Mouse (Mus musculus): ENCODE measurements at regions not wholly inside any gene's neighbourhood (a gene's known extent, or its start where the extent isn't known, plus 50 kb on each side); places are given as distances from the start of the nearest gene placed in this dataset.

DNA sequence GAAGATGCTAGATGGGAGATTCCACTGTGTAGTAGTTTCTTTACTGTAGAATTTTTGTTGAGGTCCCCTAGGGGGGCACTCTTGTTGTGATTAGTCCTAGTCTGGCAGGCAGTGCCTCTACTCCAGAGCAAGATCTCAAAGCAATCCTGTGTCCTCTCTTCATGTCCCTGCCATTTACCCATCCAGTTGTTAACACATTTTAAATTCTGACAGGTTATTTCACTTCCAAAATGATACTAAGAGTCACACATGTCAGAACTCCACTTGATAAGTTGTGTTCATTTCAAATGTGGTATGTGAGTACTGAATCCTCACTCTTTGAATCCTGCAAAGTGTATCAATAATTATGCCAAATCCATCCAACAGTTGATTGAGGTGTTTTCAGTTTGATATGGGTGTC is 530.6 kb downstream of the Prkd1 start:
- DNase-seq (ENCODE audit: low spot score), result no peak

DNA sequence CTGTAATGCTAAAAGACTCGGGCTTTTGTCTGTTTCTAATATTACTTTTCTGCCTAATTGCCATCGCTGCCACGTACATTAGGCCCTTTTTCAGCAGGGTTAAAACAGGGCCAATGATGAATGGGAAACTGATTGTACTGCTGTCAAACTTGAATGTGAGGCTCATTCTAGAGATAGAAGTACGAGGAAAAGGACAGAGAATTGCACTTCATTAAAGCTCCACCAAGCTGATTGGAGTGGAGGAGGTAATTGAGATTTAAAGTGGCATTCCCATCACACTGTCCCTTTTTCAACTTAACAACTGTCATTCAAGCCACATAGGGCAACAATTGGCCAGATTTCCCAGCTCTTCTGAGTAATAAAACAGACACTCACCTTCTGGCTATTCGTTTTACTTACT is 526.8 kb downstream of the Prkd1 start:
- Histone ChIP-seq H3K4me1 (ENCODE audit: control insufficient read depth, insufficient read depth, low read length) (no peaks in the 10 kb centered on the region), H3K9me3 (ENCODE audit: control insufficient read depth, low read length) (no peaks in the 10 kb centered on the region), H3K27me3 (ENCODE audit: control insufficient read depth, insufficient read depth, low read length) (no peaks in the 10 kb centered on the region), H3K36me3 (ENCODE audit: control insufficient read depth, insufficient read depth, low read length) (no peaks in the 10 kb centered on the region), H3K27ac (replicated peaks; ENCODE audit: low read depth, low read length) (no peak overlapping the region), H3K4me3 (ENCODE audit: low read depth, low read length) (no peak overlapping the region), H3K4me2 (ENCODE audit: low read depth, severe bottlenecking) (no peak overlapping the region), H3K9ac (ENCODE audit: low read length) (no peak overlapping the region)
- DNase-seq (ENCODE audit: low spot score) (no peak), ATAC-seq (ENCODE audit: insufficient number of reproducible peaks, low FRiP score, low TSS enrichment, low read depth) (no peak)
- WGBS, result 32% methylated on average over 5 of the region's 5 CpGs

More for the DNA sequence above, 530.6 kb downstream of the Prkd1 start:
- Histone ChIP-seq H3K27me3 (ENCODE audit: control insufficient read depth, insufficient read depth, low read length) (no peaks in the 10 kb centered on the region), H3K9me3 (ENCODE audit: control insufficient read depth, low read length) (no peaks in the 10 kb centered on the region), H3K4me1 (ENCODE audit: control insufficient read depth, insufficient read depth, low read length) (no peaks in the 10 kb centered on the region), H3K27ac (replicated peaks; ENCODE audit: low read depth, low read length) (no peak overlapping the region), H3K36me3 (ENCODE audit: control insufficient read depth, insufficient read depth, low read length) (no peaks in the 10 kb centered on the region), H3K4me3 (ENCODE audit: low read depth, low read length) (no peak overlapping the region), H3K4me2 (ENCODE audit: low read depth, severe bottlenecking) (no peak overlapping the region), H3K9ac (ENCODE audit: low read length) (no peak overlapping the region)
- no peak for ATAC-seq (ENCODE audit: insufficient number of reproducible peaks, low FRiP score, low TSS enrichment, low read depth)

DNA sequence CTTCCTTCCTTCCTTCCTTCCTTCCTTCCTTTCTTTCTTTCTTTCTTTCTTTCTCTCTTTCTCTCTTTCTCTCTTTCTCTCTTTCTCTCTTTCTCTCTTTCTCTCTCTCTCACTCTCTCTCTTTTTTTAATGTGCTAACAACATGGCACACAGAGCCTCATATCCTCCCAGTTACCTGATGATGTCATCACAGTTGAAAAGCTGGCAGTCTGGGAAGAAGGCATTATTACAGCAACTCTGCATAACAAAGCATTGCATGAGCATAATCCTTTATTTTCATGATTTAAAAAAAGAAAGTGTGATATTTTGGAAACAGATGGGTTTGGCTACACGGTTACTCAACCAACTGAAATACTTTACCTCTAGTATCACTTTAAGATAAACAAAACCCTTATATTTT is 525.9 kb downstream of the Prkd1 start:
- H3K4me3 ChIP-seq (ENCODE audit: low read depth, low read length), result no peak overlapping the region
- WGBS, result 88% methylated on average over 1 of the region's 1 CpGs

DNA sequence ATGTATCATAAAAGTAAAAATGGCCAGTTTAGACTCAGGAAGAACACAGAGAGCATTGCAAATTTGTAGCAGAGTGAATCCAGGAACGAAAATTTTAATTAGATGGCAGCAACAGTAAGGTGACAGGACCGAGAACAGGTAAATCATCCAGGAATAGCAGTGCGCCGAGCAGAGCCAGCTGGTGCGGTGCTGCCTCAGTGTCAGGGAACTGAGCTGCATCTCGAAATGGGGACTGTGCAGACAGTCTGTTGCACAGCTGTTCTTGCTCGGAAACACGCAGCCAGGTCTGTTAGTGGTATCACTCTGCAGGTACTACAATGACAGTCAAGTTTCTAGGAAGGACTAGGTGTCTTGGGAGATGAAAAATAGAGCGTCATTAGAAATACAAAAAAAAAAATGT is 490.8 kb downstream of the Prkd1 start:
- DNase-seq (ENCODE audit: low spot score), result no peak
- Histone ChIP-seq H3K4me2 (ENCODE audit: low read depth, severe bottlenecking) (no peak overlapping the region), H3K4me3 (ENCODE audit: low read depth, low read length) (no peak overlapping the region), H3K27ac (replicated peaks; ENCODE audit: low read depth, low read length) (no peak overlapping the region), H3K4me1 (ENCODE audit: control insufficient read depth, insufficient read depth, low read length) (no peaks in the 10 kb centered on the region), H3K9me3 (ENCODE audit: control insufficient read depth, low read length) (no peaks in the 10 kb centered on the region), H3K36me3 (ENCODE audit: control insufficient read depth, insufficient read depth, low read length) (no peaks in the 10 kb centered on the region), H3K9ac (ENCODE audit: low read length) (no peak overlapping the region), H3K27me3 (ENCODE audit: control insufficient read depth, insufficient read depth, low read length) (no peaks in the 10 kb centered on the region)
- ATAC-seq (ENCODE audit: insufficient number of reproducible peaks, low FRiP score, low TSS enrichment, low read depth), result no peak
- WGBS, result 57% methylated on average over 9 of the region's 9 CpGs

More for the DNA sequence above, 525.9 kb downstream of the Prkd1 start:
- H3K9me3 ChIP-seq (ENCODE audit: control insufficient read depth, low read length), result no peaks in the 10 kb centered on the region
- H3K27me3 ChIP-seq (ENCODE audit: control insufficient read depth, insufficient read depth, low read length), result no peaks in the 10 kb centered on the region
- no peak overlapping the region for H3K9ac ChIP-seq (ENCODE audit: low read length)
- DNase-seq (ENCODE audit: low spot score) (no peak), ATAC-seq (ENCODE audit: insufficient number of reproducible peaks, low FRiP score, low TSS enrichment, low read depth) (no peak)
- no peak overlapping the region for H3K4me2 ChIP-seq (ENCODE audit: low read depth, severe bottlenecking)
- H3K36me3 ChIP-seq (ENCODE audit: control insufficient read depth, insufficient read depth, low read length), result no peaks in the 10 kb centered on the region
- H3K27ac ChIP-seq (replicated peaks; ENCODE audit: low read depth, low read length), result no peak overlapping the region
- no peaks in the 10 kb centered on the region for H3K4me1 ChIP-seq (ENCODE audit: control insufficient read depth, insufficient read depth, low read length)

DNA sequence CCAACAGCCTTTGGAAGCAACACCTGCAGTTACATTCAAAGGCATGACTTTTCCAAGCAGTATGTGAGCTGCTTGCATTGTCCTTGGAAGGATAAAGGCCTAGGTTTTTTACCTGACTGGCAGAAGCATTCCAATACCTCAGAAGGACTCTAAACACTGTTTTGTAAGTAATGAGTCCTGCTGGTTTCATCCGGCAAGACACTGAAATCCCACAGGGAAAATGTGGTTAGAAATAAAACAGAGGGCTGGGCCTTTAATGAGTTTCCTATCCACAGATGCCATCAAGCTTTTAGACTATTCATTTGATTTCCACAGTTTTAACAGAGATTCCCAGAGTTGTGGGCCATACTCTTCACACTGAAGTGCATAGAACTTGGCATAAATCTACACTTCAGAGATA is 461.6 kb downstream of the Prkd1 start:
- Histone ChIP-seq H3K4me1 (ENCODE audit: control insufficient read depth, insufficient read depth, low read length) (no peaks in the 10 kb centered on the region), H3K9me3 (ENCODE audit: control insufficient read depth, low read length) (no peaks in the 10 kb centered on the region), H3K27ac (replicated peaks; ENCODE audit: low read depth, low read length) (no peak overlapping the region), H3K36me3 (ENCODE audit: control insufficient read depth, insufficient read depth, low read length) (no peaks in the 10 kb centered on the region), H3K9ac (ENCODE audit: low read length) (no peak overlapping the region), H3K4me2 (ENCODE audit: low read depth, severe bottlenecking) (no peak overlapping the region), H3K4me3 (ENCODE audit: low read depth, low read length) (no peak overlapping the region), H3K27me3 (ENCODE audit: control insufficient read depth, insufficient read depth, low read length) (no peaks in the 10 kb centered on the region)
- DNase-seq (ENCODE audit: low spot score) (no peak), ATAC-seq (ENCODE audit: insufficient number of reproducible peaks, low FRiP score, low TSS enrichment, low read depth) (no peak)
- 52% methylated on average over 1 of the region's 1 CpGs for WGBS

DNA sequence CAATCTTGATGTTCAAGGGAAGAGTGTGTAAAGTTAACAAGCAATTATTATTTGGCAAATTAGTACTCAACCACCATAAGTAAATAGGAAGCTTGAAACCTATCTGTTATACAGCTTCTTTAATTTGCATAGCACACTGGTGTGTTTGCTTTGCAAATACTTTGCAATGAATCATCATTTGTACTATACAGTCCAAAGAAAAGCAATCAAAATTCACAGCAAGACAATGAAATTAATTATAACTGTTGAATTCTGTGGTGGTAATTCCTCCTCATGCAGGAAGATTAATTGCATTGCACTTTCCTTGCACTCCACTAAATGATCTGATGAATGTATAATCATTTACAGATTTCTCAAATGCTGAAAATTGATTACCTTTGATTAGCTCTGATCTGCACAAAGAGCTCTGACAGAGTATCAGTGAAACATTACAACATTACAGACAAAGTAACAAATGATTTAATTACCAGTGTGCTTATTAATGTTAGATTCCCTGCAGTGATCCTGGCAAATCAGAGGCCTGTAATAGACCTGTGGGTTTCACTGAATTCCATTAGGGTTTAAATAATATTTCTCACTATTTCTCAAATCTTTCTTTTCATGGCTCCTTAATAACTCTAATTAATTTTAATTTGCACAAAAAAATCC is 457.9 kb downstream of the Prkd1 start:
- H3K36me3 ChIP-seq (ENCODE audit: control insufficient read depth, insufficient read depth, low read length), result no peaks in the 10 kb centered on the region
- no peaks in the 10 kb centered on the region for H3K9me3 ChIP-seq (ENCODE audit: control insufficient read depth, low read length)
- H3K9ac ChIP-seq (ENCODE audit: low read length), result no peak overlapping the region
- no peak overlapping the region for H3K27ac ChIP-seq (replicated peaks; ENCODE audit: low read depth, low read length)
- DNase-seq (ENCODE audit: low spot score) (no peak), ATAC-seq (ENCODE audit: insufficient number of reproducible peaks, low FRiP score, low TSS enrichment, low read depth) (no peak)
- no peaks in the 10 kb centered on the region for H3K27me3 ChIP-seq (ENCODE audit: control insufficient read depth, insufficient read depth, low read length)
- H3K4me1 ChIP-seq (ENCODE audit: control insufficient read depth, insufficient read depth, low read length), result no peaks in the 10 kb centered on the region
- H3K4me2 ChIP-seq (ENCODE audit: low read depth, severe bottlenecking), result no peak overlapping the region
- no peak overlapping the region for H3K4me3 ChIP-seq (ENCODE audit: low read depth, low read length)

DNA sequence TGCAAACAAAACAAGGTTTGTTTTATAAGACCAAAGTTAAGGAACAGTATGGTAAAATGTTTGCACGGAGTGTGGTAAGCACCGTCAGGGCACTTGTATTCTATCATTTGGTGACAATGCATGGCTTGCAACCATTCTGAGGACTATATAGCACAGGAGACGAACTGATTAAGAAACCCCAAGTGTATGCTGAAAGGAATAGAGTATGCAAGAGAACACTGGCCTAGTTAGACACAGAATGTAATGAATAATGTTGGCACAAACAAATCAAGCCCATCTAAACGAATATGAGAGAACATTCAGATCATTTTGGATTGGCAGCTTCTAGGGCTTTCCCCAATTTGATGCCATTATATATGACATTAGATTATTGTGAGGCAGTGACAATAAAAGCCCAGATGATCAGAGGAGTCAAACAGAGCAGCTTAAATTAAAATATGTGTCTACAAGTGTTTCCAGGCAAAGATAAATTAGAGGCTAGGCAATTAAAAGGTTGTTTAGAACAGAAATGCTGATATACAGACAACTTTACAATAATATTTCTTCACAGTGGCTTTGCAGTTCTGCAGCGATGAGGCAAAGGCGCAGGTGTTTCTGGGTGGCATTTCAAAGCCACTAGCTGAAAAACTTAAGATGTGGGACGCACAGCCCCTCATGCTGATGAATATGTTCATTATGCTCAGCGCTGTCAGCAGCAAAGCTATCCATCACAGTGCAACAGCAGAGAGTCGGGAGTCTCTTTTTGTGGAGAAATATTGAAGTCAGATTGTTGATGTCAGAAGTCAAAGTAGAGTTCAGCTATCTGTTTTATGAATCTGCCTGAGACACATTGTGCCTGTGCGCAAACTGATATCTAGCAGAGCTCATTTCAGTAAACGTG is 456.9 kb downstream of the Prkd1 start:
- no peak for ATAC-seq (ENCODE audit: insufficient number of reproducible peaks, low FRiP score, low TSS enrichment, low read depth)
- no peaks in the 10 kb centered on the region for H3K36me3 ChIP-seq (ENCODE audit: control insufficient read depth, insufficient read depth, low read length)
- H3K9me3 ChIP-seq (ENCODE audit: control insufficient read depth, low read length), result no peaks in the 10 kb centered on the region
- H3K27ac ChIP-seq (replicated peaks; ENCODE audit: low read depth, low read length), result no peak overlapping the region
- H3K27me3 ChIP-seq (ENCODE audit: control insufficient read depth, insufficient read depth, low read length), result no peaks in the 10 kb centered on the region
- H3K4me1 ChIP-seq (ENCODE audit: control insufficient read depth, insufficient read depth, low read length), result no peaks in the 10 kb centered on the region
- H3K4me2 ChIP-seq (ENCODE audit: low read depth, severe bottlenecking), result no peak overlapping the region
- H3K4me3 ChIP-seq (ENCODE audit: low read depth, low read length), result no peak overlapping the region
- no peak overlapping the region for H3K9ac ChIP-seq (ENCODE audit: low read length)
- WGBS, result 64% methylated on average over 11 of the region's 11 CpGs
- DNase-seq (ENCODE audit: low spot score), result no peak

DNA sequence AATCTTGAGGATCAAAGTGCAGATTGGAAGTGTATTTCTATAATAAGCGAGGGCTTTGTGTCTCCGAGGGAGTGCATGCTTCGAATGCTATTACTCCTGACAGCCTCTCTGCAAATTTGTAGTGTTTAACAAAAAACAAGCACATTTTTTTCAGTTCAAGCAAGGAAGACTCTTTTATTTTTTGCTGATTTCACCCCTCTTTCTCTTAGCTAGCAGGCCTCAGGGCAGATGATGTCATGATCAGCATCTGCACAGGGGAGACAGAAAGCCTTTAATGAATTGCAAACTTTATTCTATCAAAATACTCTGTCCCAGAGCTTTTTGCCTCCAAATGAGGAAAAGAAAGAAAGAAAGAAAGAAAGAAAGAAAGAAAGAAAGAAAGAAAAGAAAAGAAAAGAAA is 455.4 kb downstream of the Prkd1 start:
- H3K36me3 ChIP-seq (ENCODE audit: control insufficient read depth, insufficient read depth, low read length), result no peaks in the 10 kb centered on the region
- H3K9me3 ChIP-seq (ENCODE audit: control insufficient read depth, low read length), result no peaks in the 10 kb centered on the region
- 81% methylated on average over 3 of the region's 3 CpGs for WGBS
- DNase-seq (ENCODE audit: low spot score), result no peak
- no peaks in the 10 kb centered on the region for H3K4me1 ChIP-seq (ENCODE audit: control insufficient read depth, insufficient read depth, low read length)
- H3K27ac ChIP-seq (replicated peaks; ENCODE audit: low read depth, low read length), result no peak overlapping the region
- no peak for ATAC-seq (ENCODE audit: insufficient number of reproducible peaks, low FRiP score, low TSS enrichment, low read depth)
- H3K9ac ChIP-seq (ENCODE audit: low read length), result no peak overlapping the region
- H3K4me3 ChIP-seq (ENCODE audit: low read depth, low read length), result no peak overlapping the region
- no peaks in the 10 kb centered on the region for H3K27me3 ChIP-seq (ENCODE audit: control insufficient read depth, insufficient read depth, low read length)
- no peak overlapping the region for H3K4me2 ChIP-seq (ENCODE audit: low read depth, severe bottlenecking)
